Mouse (Mus musculus) ovary, adult 2 months (tissue): ENCODE data around the gene Hmx1. TPM values are rescaled to one million over a fixed set of nuclear protein-coding genes. Genes with fewer than 3 reads are reported as not detected.

ENCODE experiments used
- polyA plus RNA-seq: library from polyadenylated mRNA; depleted of rRNA; stranded (reverse); fragments of >200 nt; gene quantifications from 2 replicates; pipeline ENCODE4 v1.2.3, GENCODE M21; 2012; rRNA removed

Hmx1 gene
- polyA plus RNA-seq, result not detected in 2 replicates

GRCm38 (mm10) chr5:35388491-35389111 lies at the start of gene Hmx1:
Gene Hmx1, plus strand, starts transcription at chr5:35389108.

Other genes starting within 250 kb of the Hmx1 start
- 9.8 and 13.0 TPM in 2 replicates for gene Adra2c, start 110.8 kb upstream of the Hmx1 start, polyA plus RNA-seq
- 68.2 and 91.3 TPM in 2 replicates for gene Cpz, start 136.6 kb downstream of the Hmx1 start, polyA plus RNA-seq
- gene Trmt44, start 186.0 kb downstream of the Hmx1 start, polyA plus RNA-seq, result 8.7 and 9.0 TPM in 2 replicates
- 33.5 and 37.9 TPM in 2 replicates for gene Acox3, start 193.9 kb downstream of the Hmx1 start, polyA plus RNA-seq